Mouse (Mus musculus) brown adipose tissue, adult 24 weeks (tissue): ENCODE results near the gene Slc22a23. TPM values are rescaled to one million over a fixed set of nuclear protein-coding genes. Genes with fewer than 3 reads are reported as not detected.

Experiments
- H3K27ac ChIP-seq: fragments of 200-500 bp; replicated peaks from 2 replicates; pipeline ENCODE4 v1.5.1; 2012; ENCODE audit warnings: low read depth, mild to moderate bottlenecking, low read length
- H3K4me1 ChIP-seq: fragments of 200-500 bp; 2 replicates; pipeline ENCODE4 v1.6.1; 2012; ENCODE audit warnings: low read length, mixed read lengths; ENCODE audit not compliant: control insufficient read depth, insufficient read depth, insufficient read length
- H3K4me3 ChIP-seq: fragments of 200-500 bp; 2 replicates; pipeline ENCODE4 v1.5.1; 2012; ENCODE audit warnings: low read depth, mild to moderate bottlenecking, low read length, moderate library complexity; ENCODE audit not compliant: insufficient read depth
- polyA plus RNA-seq: library from polyadenylated mRNA; stranded (reverse); fragments of >200 nt; gene quantifications from 2 replicates; pipeline ENCODE4 v1.2.4, GENCODE M21; 2012; ENCODE audit not compliant: missing spikeins, insufficient read depth, insufficient read length

Slc22a23 gene
- polyA plus RNA-seq, 1 experiment = 16.1 TPM

DNA sequence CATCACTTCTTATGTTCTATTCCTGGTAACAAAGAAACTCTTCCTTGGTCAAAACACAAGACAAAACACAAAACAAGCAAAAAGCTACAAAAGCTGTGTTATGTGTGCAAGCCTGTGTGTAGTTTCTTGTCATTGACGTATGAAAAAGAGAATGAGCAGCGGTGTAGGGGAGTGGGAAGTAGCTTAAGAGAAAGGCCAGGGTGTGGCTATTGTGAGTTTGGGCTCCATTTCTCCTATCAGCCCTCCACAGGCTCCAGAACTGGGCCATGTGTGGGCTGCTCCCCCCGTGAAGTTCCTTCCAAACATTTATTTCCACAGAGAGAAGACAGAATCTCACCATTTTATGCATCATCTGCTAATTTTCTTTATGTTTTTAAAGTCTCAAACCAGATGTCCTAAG, 91.2 kb downstream of the Slc22a23 start:
- peaks cover 25% of the 10 kb centered on the region for H3K4me1 ChIP-seq
- H3K27ac ChIP-seq = no peak overlapping the region
- H3K4me3 ChIP-seq = no peak overlapping the region

DNA sequence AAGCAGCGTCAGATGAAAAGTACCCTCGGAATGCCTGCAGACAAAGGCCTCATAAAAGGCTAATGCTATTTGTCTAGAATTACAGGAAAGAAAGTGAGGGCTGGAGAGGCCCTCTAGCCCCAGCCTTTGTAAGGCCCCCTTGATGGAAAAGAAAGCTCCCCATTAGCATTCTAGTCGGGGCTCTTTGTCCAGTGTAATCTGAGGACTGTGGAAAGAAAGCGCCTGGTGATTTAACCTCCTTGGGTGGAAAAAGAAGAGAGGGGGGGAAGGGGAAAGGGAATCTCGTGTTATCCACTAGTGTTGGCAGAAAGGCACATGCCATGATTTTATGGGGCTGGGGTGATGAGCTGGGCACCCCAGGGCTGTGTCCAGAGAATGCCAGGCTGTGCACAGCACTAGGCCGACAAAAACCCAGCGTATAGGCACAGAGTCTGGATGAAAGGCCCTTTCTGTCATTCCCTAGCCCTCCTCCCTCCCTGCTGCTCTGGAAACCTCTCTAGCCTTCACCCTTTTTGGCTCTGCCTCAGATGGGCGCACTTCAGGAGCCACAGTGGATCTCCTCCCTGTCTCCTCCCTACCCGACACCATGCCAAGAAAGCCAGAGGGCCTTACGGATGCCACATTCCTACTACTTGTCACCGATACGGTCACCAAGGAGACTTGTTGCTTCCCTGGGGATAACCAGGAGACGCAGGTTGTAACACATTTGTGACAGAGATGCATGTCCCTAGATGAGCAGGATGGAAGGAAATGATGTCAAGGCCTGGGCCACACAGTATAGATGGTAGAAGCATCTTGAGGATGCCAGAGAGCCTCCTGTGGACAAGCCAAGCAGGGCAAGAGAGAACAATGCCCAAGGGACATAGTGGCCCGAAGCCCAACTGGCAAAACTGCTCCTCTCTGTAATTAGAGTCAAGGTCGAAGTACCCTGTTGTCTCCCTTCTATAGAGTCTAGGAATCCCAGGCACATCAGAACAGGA, 95.8 kb downstream of the Slc22a23 start:
- Histone ChIP-seq H3K4me1 (peaks cover 9% of the 10 kb centered on the region), H3K4me3 (no peak overlapping the region), H3K27ac (peak overlapping the region; percentile 81)

DNA sequence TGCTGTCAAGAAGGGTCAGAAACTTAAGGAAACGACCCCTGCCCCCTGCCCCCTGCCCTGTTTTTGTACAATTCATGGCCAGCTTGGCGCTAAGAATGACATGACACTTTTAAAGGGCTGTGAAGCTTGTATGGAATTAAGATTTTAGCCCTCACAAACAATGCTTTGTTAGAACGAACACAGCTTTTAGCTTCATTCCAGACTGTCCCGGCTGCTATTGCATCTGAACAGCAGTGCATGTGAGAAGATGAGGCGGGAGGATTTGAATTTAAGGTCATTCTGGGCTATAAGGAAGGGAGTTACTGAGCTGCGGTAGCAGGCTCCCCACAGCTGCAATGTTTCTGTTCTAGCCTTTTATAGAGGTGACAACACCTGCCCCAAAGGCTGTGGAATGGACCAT, 96.9 kb downstream of the Slc22a23 start:
- Histone ChIP-seq H3K27ac (peak overlapping the region; percentile 81), H3K4me3 (no peak overlapping the region), H3K4me1 (peaks cover 9% of the 10 kb centered on the region)

DNA sequence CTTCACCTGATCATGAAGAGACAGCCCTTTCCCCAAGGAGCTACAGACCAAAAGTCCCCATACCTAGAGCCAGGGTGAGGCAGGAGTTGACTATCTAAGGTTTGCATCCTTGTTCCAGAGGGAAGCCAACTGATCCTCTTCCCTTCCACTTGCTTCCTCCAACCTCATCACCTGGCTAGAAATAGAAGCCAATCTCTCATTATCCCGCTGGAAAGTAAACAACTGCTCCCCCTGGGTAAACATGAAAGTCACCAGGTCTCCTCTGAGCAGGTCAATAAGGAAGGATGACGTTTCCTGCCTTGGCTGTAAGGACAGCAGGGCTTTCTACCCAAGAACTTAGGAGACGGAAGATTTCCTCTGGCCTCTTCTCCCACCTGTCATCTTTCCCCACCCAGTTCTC, 98.2 kb downstream of the Slc22a23 start:
- peaks cover 9% of the 10 kb centered on the region for H3K4me1 ChIP-seq
- no peak overlapping the region for H3K4me3 ChIP-seq
- H3K27ac ChIP-seq = no peak overlapping the region

DNA sequence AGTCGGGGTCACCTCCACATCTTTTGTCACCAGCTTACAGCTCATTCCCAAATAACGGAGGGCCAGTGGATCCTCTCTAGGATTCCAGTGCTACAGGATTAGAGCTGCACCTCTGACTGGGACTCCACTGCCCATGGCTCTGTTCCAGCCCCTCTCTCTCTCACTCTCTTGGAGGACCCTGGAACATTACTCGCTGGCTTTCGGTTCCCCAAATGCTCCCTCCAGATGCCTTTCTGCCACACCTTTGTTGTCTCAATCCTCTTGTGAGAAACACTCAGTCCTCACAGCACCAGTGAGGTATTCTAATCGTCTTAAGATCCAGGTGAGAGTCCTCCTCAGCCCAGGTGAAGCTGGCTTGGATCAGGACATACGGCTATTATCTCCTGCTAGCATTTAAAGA, 99.8 kb downstream of the Slc22a23 start:
- peaks cover 5% of the 10 kb centered on the region for H3K4me1 ChIP-seq
- no peak overlapping the region for H3K27ac ChIP-seq
- H3K4me3 ChIP-seq = no peak overlapping the region

DNA sequence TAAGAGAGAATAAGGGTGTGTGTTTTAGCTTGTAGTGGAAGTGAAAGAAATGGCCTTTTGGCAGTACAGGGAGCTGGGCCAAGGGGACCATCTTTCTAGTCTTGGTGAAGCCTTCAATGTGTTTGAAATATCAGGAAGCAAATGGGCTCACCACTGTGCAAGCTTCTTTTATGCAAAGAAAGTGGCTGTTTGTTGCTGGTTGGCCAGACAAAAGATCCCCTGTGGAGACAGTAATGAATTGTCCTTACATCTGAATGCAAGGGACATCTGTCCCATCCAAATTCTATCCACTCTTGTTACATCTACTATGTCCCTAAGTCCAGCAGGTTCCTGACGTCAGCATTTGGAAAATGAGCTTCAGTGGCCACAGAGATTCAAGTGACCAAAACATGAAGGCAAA, 100.8 kb downstream of the Slc22a23 start:
- Histone ChIP-seq H3K27ac (no peak overlapping the region), H3K4me3 (no peak overlapping the region), H3K4me1 (no peaks in the 10 kb centered on the region; the same call in 1 of the 2 replicates)

DNA sequence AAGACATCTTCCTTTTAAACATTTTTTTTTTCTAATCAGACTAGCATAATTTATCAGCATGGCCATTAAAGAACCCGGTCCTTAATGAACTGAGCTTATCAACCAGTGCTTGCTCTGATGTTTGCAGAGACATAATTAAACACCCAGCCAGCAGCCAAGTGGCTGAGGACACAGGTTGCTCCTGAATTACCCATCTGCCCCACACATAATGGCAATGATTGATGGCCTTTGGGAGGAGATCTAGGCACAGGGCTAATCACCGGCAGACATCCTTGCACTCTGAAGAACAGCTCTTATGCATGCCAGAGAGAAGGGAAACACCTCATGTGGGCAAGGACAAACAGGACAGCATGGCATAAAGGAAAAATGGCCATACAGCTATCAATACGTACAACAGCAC, 102.8 kb downstream of the Slc22a23 start:
- H3K4me3 ChIP-seq = no peak overlapping the region
- H3K27ac ChIP-seq = no peak overlapping the region
- no peaks in the 10 kb centered on the region; the same call in 1 of the 2 replicates for H3K4me1 ChIP-seq

DNA sequence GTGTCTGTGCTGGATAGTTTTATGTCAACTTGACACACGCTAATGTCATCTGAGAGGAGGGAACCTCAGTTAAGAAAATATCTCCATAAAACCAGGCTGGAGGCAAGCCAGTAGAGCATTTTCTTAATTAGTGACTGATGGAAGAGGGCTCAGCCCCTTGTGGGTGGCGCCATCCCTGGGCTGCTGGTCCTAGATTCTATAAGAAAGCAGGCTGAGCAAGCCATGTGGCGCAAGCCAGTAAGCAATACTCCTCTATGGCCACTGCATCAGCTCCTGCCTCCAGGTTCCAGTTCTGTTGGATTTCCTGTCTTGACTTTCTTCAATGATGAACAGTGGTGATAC, 104.9 kb downstream of the Slc22a23 start:
- H3K4me3 ChIP-seq = no peak overlapping the region
- peaks cover 4% of the 10 kb centered on the region; the same call in 1 of the 2 replicates for H3K4me1 ChIP-seq
- no peak overlapping the region for H3K27ac ChIP-seq

DNA sequence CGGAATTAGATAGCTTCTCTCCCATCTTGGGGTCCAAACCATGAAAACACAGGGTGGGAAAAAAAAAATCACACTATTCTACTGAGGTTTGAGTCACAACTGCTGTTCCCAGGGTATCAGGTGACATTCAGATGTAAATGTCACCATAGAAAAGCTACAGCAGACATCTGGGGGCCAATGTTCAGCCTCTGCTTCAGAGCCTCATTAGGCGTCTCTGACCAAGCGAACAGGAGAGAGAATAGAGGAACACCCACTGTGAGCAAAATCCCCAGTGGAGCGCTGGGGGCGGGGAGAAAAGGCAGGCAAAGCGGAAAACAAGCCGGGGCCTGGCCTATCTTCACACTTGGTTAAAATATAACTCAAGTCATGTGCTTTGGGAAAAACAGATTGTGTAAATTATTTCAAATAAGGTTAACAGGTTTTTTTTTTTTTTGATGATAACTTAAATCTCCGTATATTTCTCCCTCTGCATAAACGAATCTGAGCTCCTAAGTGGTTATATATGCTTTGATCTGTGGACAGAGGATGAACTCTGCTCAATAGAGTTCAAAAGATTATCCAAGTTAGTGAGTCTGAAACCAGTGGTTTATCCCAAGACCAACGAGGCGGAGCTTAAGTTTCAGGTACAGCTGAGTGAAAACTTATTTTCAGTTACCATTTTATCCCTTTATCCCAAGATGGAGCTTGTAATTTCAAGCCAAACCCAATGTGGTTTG, 105.5 kb downstream of the Slc22a23 start:
- Histone ChIP-seq H3K4me3 (no peak overlapping the region), H3K27ac (no peak overlapping the region), H3K4me1 (peaks cover 8% of the 10 kb centered on the region; the same call in 1 of the 2 replicates)

DNA sequence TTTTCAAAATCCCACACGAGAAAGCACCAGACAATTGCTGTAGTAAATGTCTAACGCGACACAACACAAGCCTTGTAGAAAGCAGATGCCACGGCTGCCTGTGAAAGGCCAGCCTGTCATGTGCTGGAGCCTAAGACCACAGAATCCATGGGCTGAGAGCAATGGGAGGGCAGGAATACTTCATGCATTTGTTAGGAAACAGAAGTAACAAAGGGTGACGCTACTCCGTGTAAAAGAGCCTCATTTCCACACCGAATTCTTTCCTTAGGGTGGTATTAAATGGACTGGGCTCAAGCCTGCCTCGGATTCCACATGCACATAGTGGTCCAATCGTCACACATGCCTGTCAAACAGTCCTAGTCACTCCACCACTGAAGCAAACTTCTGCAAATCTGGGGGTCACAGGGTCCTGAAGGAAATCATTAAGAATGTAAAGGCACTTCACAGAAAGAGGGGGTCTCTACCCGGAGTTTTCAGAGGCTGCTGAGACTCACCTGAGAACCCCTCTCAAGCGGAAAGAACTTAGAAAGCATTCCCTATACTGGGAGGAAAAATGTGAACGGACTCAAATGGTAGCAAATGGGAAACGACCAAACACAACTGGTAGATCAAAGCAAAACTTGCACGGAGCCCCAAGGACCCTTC, 106.2 kb downstream of the Slc22a23 start:
- no peak overlapping the region for H3K27ac ChIP-seq
- H3K4me1 ChIP-seq = peaks cover 14% of the 10 kb centered on the region; the same call in 1 of the 2 replicates
- H3K4me3 ChIP-seq = no peak overlapping the region

DNA sequence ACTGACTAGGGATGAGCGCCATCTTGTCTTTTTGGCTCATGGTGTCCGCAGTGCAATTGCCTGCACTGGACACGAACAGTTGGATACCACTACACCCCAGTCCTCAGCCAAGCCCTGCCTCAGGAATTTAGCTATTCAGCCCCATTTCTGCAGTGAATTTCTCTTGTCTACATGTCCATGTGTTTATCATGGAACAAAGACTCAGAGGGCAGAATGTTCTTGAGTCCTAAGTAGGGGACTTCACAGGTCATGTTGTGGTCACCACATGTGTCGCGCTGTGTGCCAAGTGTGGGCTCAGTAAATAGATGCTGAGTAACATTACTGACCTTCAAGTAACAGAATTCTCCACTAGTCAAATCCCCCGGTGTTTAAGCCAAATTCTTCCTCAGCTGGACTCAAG, 109.9 kb downstream of the Slc22a23 start:
- no peak overlapping the region; the same call in 1 of the 2 replicates for H3K27ac ChIP-seq
- no peak overlapping the region for H3K4me3 ChIP-seq
- H3K4me1 ChIP-seq = peaks cover 17% of the 10 kb centered on the region

DNA sequence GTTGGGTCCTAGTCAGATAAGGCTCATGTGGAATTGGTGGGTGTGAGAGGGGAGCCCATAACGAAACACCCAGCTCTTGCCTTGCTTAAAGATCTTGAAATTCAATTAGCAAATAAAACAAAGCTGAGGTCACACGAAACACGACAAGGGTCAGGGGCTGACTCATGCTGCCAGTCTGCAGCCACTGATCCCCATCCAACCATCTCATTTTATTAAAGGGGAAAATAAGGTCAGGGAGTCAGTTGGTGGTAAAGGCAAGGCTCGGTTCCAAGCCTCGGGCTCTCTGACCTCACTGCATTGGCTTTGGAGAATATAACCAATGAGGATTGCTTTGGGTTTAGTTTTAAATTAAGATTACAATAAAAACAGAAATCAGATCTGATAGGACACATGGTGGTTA, 110.5 kb downstream of the Slc22a23 start:
- H3K4me1 ChIP-seq = peaks cover 17% of the 10 kb centered on the region
- H3K4me3 ChIP-seq = no peak overlapping the region
- H3K27ac ChIP-seq = no peak overlapping the region; the same call in 1 of the 2 replicates

DNA sequence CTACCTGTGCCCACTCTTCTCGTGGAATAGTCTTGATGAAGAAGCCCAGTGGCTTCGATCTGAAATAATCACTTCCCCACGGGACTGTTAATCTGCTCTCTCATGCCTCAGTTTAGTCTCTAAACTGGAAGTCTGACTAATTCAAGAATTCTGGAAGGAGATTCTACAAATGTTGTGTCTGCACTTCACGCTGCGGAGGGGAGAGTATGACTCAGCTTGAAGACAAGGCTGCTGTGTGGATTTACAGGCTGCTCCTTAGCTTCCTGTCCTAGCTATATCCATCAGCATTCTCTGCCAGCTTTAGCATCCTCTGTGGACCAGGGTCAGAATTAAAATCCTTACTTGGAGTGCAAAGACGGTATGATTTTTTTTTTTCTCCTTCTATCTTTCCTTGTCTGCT, 112.0 kb downstream of the Slc22a23 start:
- peaks cover 22% of the 10 kb centered on the region for H3K4me1 ChIP-seq
- H3K4me3 ChIP-seq = no peak overlapping the region
- no peak overlapping the region for H3K27ac ChIP-seq

DNA sequence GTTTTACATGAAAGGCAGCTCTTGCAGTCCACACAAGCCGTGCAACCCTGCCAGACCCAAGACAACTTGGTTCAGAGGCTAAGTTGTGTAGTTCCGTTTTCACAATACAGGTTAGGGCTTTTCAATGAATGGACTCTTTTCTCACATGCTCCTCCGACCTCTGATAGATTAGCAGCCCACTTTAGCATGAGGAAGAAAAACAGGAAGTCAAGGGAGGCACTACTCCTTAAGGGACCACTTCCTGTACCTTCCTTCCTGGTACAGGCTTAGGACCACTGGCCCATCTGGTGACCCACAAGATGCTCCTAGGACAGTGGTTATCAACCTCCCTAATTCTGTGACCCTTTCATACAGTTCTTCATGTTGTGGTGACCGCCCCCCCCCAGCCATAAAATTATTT, 116.1 kb downstream of the Slc22a23 start:
- Histone ChIP-seq H3K27ac (no peak overlapping the region), H3K4me3 (no peak overlapping the region), H3K4me1 (peaks cover 18% of the 10 kb centered on the region)
